Mouse (Mus musculus): ENCODE results near the gene Reep1. TPM values are rescaled to one million over a fixed set of nuclear protein-coding genes. Genes with fewer than 3 reads are reported as not detected.

Gene Reep1
- polyA plus RNA-seq, 1 experiment: 2.9 TPM

- TF ChIP-seq POLR2A (IDR thresholded peaks at IDR 0.05; ENCODE audit: insufficient read depth, low read length) (no peak), EP300 (IDR thresholded peaks at IDR 0.05; ENCODE audit: insufficient read depth, low read depth, low read length) (no peak), CTCF (IDR thresholded peaks at IDR 0.05; ENCODE audit: low read depth, low read length) (no peak)
- Histone ChIP-seq H3K4me1 (ENCODE audit: control insufficient read depth, insufficient read depth, low read length) (no peaks in the 10 kb centered on the region), H3K36me3 (ENCODE audit: control insufficient read depth, insufficient read depth, low read length, poor library complexity, severe bottlenecking) (no peaks in the 10 kb centered on the region), H3K9ac (ENCODE audit: low read depth, poor library complexity, severe bottlenecking) (no peak overlapping the region), H3K4me3 (ENCODE audit: low read depth, low read length) (no peak overlapping the region), H3K27me3 (ENCODE audit: control insufficient read depth, insufficient read depth, low read length, poor library complexity, severe bottlenecking) (no peaks in the 10 kb centered on the region), H3K9me3 (replicated peaks; ENCODE audit: control insufficient read depth, insufficient read depth, low read length, poor library complexity, severe bottlenecking) (no peaks in the 10 kb centered on the region), H3K27ac (ENCODE audit: insufficient read depth, low read length) (no peak overlapping the region)
Measured at GRCm38 (mm10) chr6:71746846-71747245, 39.5 kb downstream of the Reep1 start.

GRCm38 (mm10) chr6:71751602-71752001, 44.2 kb downstream of the Reep1 start:
- no peak for TF ChIP-seq POLR2A (IDR thresholded peaks at IDR 0.05; ENCODE audit: insufficient read depth, low read length)
- TF ChIP-seq EP300 (IDR thresholded peaks at IDR 0.05; ENCODE audit: insufficient read depth, low read depth, low read length): no peak
- no peak for TF ChIP-seq CTCF (IDR thresholded peaks at IDR 0.05; ENCODE audit: low read depth, low read length)
- no peaks in the 10 kb centered on the region for H3K36me3 ChIP-seq (ENCODE audit: control insufficient read depth, insufficient read depth, low read length, poor library complexity, severe bottlenecking)
- no peaks in the 10 kb centered on the region for H3K9me3 ChIP-seq (replicated peaks; ENCODE audit: control insufficient read depth, insufficient read depth, low read length, poor library complexity, severe bottlenecking)
- H3K27me3 ChIP-seq (ENCODE audit: control insufficient read depth, insufficient read depth, low read length, poor library complexity, severe bottlenecking): no peaks in the 10 kb centered on the region
- H3K9ac ChIP-seq (ENCODE audit: low read depth, poor library complexity, severe bottlenecking): no peak overlapping the region
- H3K4me3 ChIP-seq (ENCODE audit: low read depth, low read length): no peak overlapping the region
- H3K4me1 ChIP-seq (ENCODE audit: control insufficient read depth, insufficient read depth, low read length): no peaks in the 10 kb centered on the region
- no peak overlapping the region for H3K27ac ChIP-seq (ENCODE audit: insufficient read depth, low read length)

- Histone ChIP-seq H3K9me3 (replicated peaks; ENCODE audit: control insufficient read depth, insufficient read depth, low read length, poor library complexity, severe bottlenecking) (no peaks in the 10 kb centered on the region), H3K27me3 (ENCODE audit: control insufficient read depth, insufficient read depth, low read length, poor library complexity, severe bottlenecking) (no peaks in the 10 kb centered on the region), H3K27ac (ENCODE audit: insufficient read depth, low read length) (no peak overlapping the region), H3K4me3 (ENCODE audit: low read depth, low read length) (no peak overlapping the region), H3K9ac (ENCODE audit: low read depth, poor library complexity, severe bottlenecking) (no peak overlapping the region), H3K36me3 (ENCODE audit: control insufficient read depth, insufficient read depth, low read length, poor library complexity, severe bottlenecking) (no peaks in the 10 kb centered on the region), H3K4me1 (ENCODE audit: control insufficient read depth, insufficient read depth, low read length) (no peaks in the 10 kb centered on the region)
- TF ChIP-seq CTCF (IDR thresholded peaks at IDR 0.05; ENCODE audit: low read depth, low read length): no peak
- no peak for TF ChIP-seq POLR2A (IDR thresholded peaks at IDR 0.05; ENCODE audit: insufficient read depth, low read length)
- no peak for TF ChIP-seq EP300 (IDR thresholded peaks at IDR 0.05; ENCODE audit: insufficient read depth, low read depth, low read length)
Measured at GRCm38 (mm10) chr6:71752791-71753464, 45.6 kb downstream of the Reep1 start.

DNA sequence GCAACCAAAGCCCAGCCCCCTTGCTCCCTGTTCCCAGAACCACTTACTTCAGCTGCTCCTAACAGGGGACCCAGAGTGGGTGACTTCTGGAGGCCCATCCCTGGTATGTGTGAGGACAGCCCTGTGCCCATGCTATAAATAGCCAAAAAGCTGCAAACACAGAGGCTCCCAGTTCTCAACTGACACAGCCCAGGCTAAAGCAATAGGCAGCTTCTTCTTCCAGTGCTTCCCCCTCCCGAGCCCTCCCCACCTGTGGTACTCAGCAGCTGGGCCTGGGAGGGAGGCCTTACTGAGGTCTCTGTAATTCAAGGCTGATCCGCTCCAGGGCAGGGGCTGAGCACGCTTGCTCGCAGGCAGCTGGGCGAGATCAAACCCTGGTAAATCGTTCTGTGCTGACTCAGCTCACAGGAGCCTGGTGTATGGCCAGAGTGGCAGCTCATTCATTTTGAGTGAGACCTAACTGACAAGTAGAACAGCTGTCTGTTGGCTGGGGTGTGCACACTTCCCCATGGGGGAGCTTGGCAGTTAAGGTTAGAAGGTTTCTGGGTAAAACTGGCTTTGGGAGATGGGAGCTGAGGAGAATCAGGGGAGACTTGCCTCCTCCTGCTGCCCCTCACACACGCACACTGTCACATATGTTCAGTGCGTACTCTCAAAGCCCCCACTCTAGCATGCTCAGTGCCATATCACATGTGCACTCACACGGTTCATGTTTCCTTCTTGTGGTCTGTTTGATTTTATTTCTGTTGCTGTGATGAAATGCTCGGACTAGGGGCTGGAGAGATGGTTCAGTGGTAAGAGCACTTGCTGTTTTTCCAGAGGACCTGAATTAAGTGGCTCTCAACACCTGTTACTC, 49.9 kb downstream of the Reep1 start:
- H3K27ac ChIP-seq (ENCODE audit: insufficient read depth, low read length): no peak overlapping the region
- no peaks in the 10 kb centered on the region for H3K36me3 ChIP-seq (ENCODE audit: control insufficient read depth, insufficient read depth, low read length, poor library complexity, severe bottlenecking)
- H3K4me3 ChIP-seq (ENCODE audit: low read depth, low read length): no peak overlapping the region
- no peaks in the 10 kb centered on the region for H3K9me3 ChIP-seq (replicated peaks; ENCODE audit: control insufficient read depth, insufficient read depth, low read length, poor library complexity, severe bottlenecking)
- no peaks in the 10 kb centered on the region for H3K27me3 ChIP-seq (ENCODE audit: control insufficient read depth, insufficient read depth, low read length, poor library complexity, severe bottlenecking)
- no peak overlapping the region for H3K9ac ChIP-seq (ENCODE audit: low read depth, poor library complexity, severe bottlenecking)
- no peaks in the 10 kb centered on the region for H3K4me1 ChIP-seq (ENCODE audit: control insufficient read depth, insufficient read depth, low read length)
- TF ChIP-seq POLR2A (IDR thresholded peaks at IDR 0.05; ENCODE audit: insufficient read depth, low read length) (no peak), CTCF (IDR thresholded peaks at IDR 0.05; ENCODE audit: low read depth, low read length) (no peak), EP300 (IDR thresholded peaks at IDR 0.05; ENCODE audit: insufficient read depth, low read depth, low read length) (no peak)

DNA sequence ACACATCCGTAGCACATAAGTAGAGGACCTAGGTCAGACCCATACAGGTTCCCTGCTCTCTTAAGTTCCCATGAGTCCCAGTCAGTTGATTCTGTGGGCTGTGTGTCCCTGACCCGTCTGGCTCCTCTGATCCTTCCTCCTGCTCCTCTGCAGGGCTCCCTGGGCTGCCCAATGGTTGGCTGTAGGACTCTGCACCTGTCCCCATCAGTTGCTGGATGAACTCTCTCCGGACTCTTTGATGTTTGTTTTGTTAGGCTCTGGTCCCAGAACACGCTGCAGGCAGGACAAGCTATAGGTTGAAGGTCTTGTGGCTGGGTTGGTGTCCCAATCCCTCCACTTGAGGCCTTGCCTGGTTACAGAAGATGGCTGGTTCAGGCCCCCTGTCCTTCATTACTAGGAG, 51.4 kb downstream of the Reep1 start:
- Histone ChIP-seq H3K4me1 (ENCODE audit: control insufficient read depth, insufficient read depth, low read length) (no peaks in the 10 kb centered on the region), H3K9ac (ENCODE audit: low read depth, poor library complexity, severe bottlenecking) (no peak overlapping the region), H3K27me3 (ENCODE audit: control insufficient read depth, insufficient read depth, low read length, poor library complexity, severe bottlenecking) (no peaks in the 10 kb centered on the region), H3K4me3 (ENCODE audit: low read depth, low read length) (no peak overlapping the region), H3K9me3 (replicated peaks; ENCODE audit: control insufficient read depth, insufficient read depth, low read length, poor library complexity, severe bottlenecking) (no peaks in the 10 kb centered on the region), H3K27ac (ENCODE audit: insufficient read depth, low read length) (no peak overlapping the region), H3K36me3 (ENCODE audit: control insufficient read depth, insufficient read depth, low read length, poor library complexity, severe bottlenecking) (no peaks in the 10 kb centered on the region)
- no peak for TF ChIP-seq CTCF (IDR thresholded peaks at IDR 0.05; ENCODE audit: low read depth, low read length)
- TF ChIP-seq POLR2A (IDR thresholded peaks at IDR 0.05; ENCODE audit: insufficient read depth, low read length): no peak
- TF ChIP-seq EP300 (IDR thresholded peaks at IDR 0.05; ENCODE audit: insufficient read depth, low read depth, low read length): no peak

DNA sequence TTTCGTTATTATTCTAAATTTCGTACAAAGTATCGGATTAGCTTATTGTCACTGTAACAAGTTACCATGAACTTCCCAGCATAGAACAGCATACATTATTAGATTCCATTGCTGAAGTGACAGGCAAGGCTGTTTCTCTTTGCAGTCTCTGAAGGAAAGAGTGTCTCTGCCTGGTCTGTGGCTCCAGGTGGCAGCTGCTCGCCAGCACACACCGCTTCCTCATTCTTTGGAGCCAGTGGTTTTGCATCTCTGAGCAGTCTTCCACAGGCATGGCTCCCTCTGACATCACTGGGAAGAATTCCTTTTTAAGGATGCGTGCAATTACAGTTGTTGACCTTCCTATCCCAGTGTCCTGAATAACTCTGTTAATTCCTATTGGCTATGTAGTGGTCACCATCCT, 52.7 kb downstream of the Reep1 start:
- TF ChIP-seq CTCF (IDR thresholded peaks at IDR 0.05; ENCODE audit: low read depth, low read length): no peak

More for the DNA sequence above, 52.7 kb downstream of the Reep1 start:
- no peaks in the 10 kb centered on the region for H3K9me3 ChIP-seq (replicated peaks; ENCODE audit: control insufficient read depth, insufficient read depth, low read length, poor library complexity, severe bottlenecking)
- no peaks in the 10 kb centered on the region for H3K4me1 ChIP-seq (ENCODE audit: control insufficient read depth, insufficient read depth, low read length)
- no peak overlapping the region for H3K9ac ChIP-seq (ENCODE audit: low read depth, poor library complexity, severe bottlenecking)
- H3K27me3 ChIP-seq (ENCODE audit: control insufficient read depth, insufficient read depth, low read length, poor library complexity, severe bottlenecking): no peaks in the 10 kb centered on the region
- H3K36me3 ChIP-seq (ENCODE audit: control insufficient read depth, insufficient read depth, low read length, poor library complexity, severe bottlenecking): no peaks in the 10 kb centered on the region
- no peak overlapping the region for H3K4me3 ChIP-seq (ENCODE audit: low read depth, low read length)
- H3K27ac ChIP-seq (ENCODE audit: insufficient read depth, low read length): no peak overlapping the region

Data from ES-Bruce4 (cell line).